Mouse (Mus musculus) neural tube, embryonic 13.5 days (tissue): ENCODE data around the gene Ddx51. TPM values are rescaled to one million over a fixed set of nuclear protein-coding genes. Genes with fewer than 3 reads are reported as not detected.

Experiments used
- ATAC-seq: fragments of 200-750 bp; cut with Nextera tagmentation; 2 replicates; pipeline ENCODE4 v1.8.0; 2017; ENCODE audit warnings: low read depth, mild to moderate bottlenecking, moderate TSS enrichment, moderate library complexity
- H3K27ac ChIP-seq: fragments of 300-500 bp; sonication (generic); replicated peaks from 2 replicates; pipeline ENCODE4 v1.5.1; 2015; ENCODE audit warnings: moderate library complexity, mild to moderate bottlenecking, inconsistent platforms
- H3K27me3 ChIP-seq: fragments of 300-500 bp; sonication (generic); 2 replicates; pipeline ENCODE4 v1.6.1; 2015; ENCODE audit warnings: mild to moderate bottlenecking, inconsistent platforms
- H3K36me3 ChIP-seq: fragments of 300-500 bp; sonication (generic); 2 replicates; pipeline ENCODE4 v1.6.1; 2015; ENCODE audit warnings: mild to moderate bottlenecking, inconsistent platforms
- H3K4me1 ChIP-seq: fragments of 300-500 bp; sonication (generic); replicated peaks from 2 replicates; pipeline ENCODE4 v1.6.1; 2015; ENCODE audit warnings: inconsistent platforms
- H3K4me2 ChIP-seq: fragments of 300-500 bp; sonication (generic); 2 replicates; pipeline ENCODE4 v1.6.1; 2015; ENCODE audit warnings: inconsistent platforms, mild to moderate bottlenecking, moderate library complexity
- H3K4me3 ChIP-seq: fragments of 300-500 bp; sonication (generic); 2 replicates; pipeline ENCODE4 v1.5.1; 2015; ENCODE audit warnings: mild to moderate bottlenecking, inconsistent platforms
- H3K9ac ChIP-seq: fragments of 300-500 bp; sonication (generic); 2 replicates; pipeline ENCODE4 v1.6.1; 2015; ENCODE audit warnings: moderate library complexity, mild to moderate bottlenecking, inconsistent platforms
- H3K9me3 ChIP-seq: fragments of 300-500 bp; sonication (generic); 2 replicates; pipeline ENCODE4 v1.6.1; 2016; ENCODE audit warnings: inconsistent platforms
- WGBS: fragments of 180-500 bp; shearing (Covaris S2); methylation state at CpG from one replicate; pipeline ENCODE4 v1.1.7; 2015; 5-methylcytosine and 5-hydroxymethylcytosine counted together
- polyA plus RNA-seq: library from polyadenylated mRNA; unstranded; fragments of >200 nt; fragmentation: Nextera tagmentation; extraction: Ambion mirVana; gene quantifications from 2 replicates; pipeline ENCODE4 v1.2.1, GENCODE M21; 2015

Ddx51 gene
- polyA plus RNA-seq = 16.7 and 22.0 TPM in 2 replicates

GRCm38 (mm10) chr5:110652719-110653648 lies at the start of gene Ddx51, which contains the start of gene Noc4l:
TSS of gene Ddx51 (plus strand) at chr5:110653451.
TSS of gene Noc4l (minus strand) at chr5:110653417.
- peaks cover 23% of the 10 kb centered on the region for H3K4me1 ChIP-seq
- H3K9ac ChIP-seq = peak within 1 kb of the TSS; percentile 84
- under 1% methylated on average over 87 of the region's 91 CpGs for WGBS
- H3K9me3 ChIP-seq = no peaks in the 10 kb centered on the region
- H3K4me2 ChIP-seq = peak within 1 kb of the TSS; percentile 90
- H3K36me3 ChIP-seq = peaks cover 72% of the 10 kb centered on the region
- ATAC-seq = peak; percentile 80
- H3K27ac ChIP-seq = 0 out of 2 replicates have a peak within 1 kb of the TSS, but pooled peaks have one; percentile 30
- peak within 1 kb of the TSS; percentile 96 for H3K4me3 ChIP-seq
- H3K27me3 ChIP-seq = no peaks in the 10 kb centered on the region

- Histone ChIP-seq H3K9me3 (no peaks in the 10 kb centered on the region), H3K36me3 (0 out of 2 replicates have a peak, but pooled peaks cover 6% of the 10 kb centered on the region), H3K4me1 (no peaks in the 10 kb centered on the region), H3K4me2 (no peak overlapping the region), H3K27ac (no peak overlapping the region), H3K27me3 (peaks cover under 1% of the 10 kb centered on the region; the same call in 1 of the 2 replicates), H3K9ac (no peak overlapping the region), H3K4me3 (no peak overlapping the region)
- ATAC-seq = no peak
- 93% methylated on average over 2 of the region's 2 CpGs for WGBS
Measured at GRCm38 (mm10) chr5:110604311-110604710, 48.9 kb upstream of the Ddx51 start.

GRCm38 (mm10) chr5:110605531-110606221 lies 47.6 kb upstream of the Ddx51 start:
- Histone ChIP-seq H3K9ac (no peak overlapping the region), H3K4me1 (no peaks in the 10 kb centered on the region), H3K36me3 (0 out of 2 replicates have a peak, but pooled peaks cover 6% of the 10 kb centered on the region), H3K27me3 (no peaks in the 10 kb centered on the region; the same call in 1 of the 2 replicates), H3K4me3 (no peak overlapping the region), H3K9me3 (no peaks in the 10 kb centered on the region), H3K27ac (no peak overlapping the region), H3K4me2 (no peak overlapping the region)
- ATAC-seq = no peak
- 65% methylated on average over 5 of the region's 5 CpGs for WGBS

GRCm38 (mm10) chr5:110607767-110608166 lies 45.5 kb upstream of the Ddx51 start:
- no peak for ATAC-seq
- 57% methylated on average over 3 of the region's 3 CpGs for WGBS

GRCm38 (mm10) chr5:110608336-110608735 lies 44.9 kb upstream of the Ddx51 start:
- Histone ChIP-seq H3K36me3 (no peaks in the 10 kb centered on the region), H3K9me3 (no peaks in the 10 kb centered on the region), H3K4me2 (no peak overlapping the region), H3K4me1 (0 out of 2 replicates have a peak, but pooled peaks cover 7% of the 10 kb centered on the region), H3K4me3 (no peak overlapping the region), H3K27me3 (no peaks in the 10 kb centered on the region), H3K27ac (no peak overlapping the region), H3K9ac (no peak overlapping the region)
- ATAC-seq = no peak
- 81% methylated on average over 6 of the region's 6 CpGs for WGBS

More at GRCm38 (mm10) chr5:110607767-110608166, 45.5 kb upstream of the Ddx51 start:
- H3K27ac ChIP-seq = no peak overlapping the region
- H3K9ac ChIP-seq = no peak overlapping the region
- H3K4me2 ChIP-seq = no peak overlapping the region
- no peaks in the 10 kb centered on the region for H3K27me3 ChIP-seq
- H3K36me3 ChIP-seq = no peaks in the 10 kb centered on the region
- no peak overlapping the region for H3K4me3 ChIP-seq
- H3K9me3 ChIP-seq = no peaks in the 10 kb centered on the region
- H3K4me1 ChIP-seq = 0 out of 2 replicates have a peak, but pooled peaks cover 7% of the 10 kb centered on the region

- no peak overlapping the region for H3K27ac ChIP-seq
- no peak overlapping the region for H3K4me2 ChIP-seq
- H3K9ac ChIP-seq = no peak overlapping the region
- no peaks in the 10 kb centered on the region for H3K9me3 ChIP-seq
- 71% methylated on average over 8 of the region's 8 CpGs for WGBS
- H3K4me3 ChIP-seq = no peak overlapping the region
- no peaks in the 10 kb centered on the region for H3K27me3 ChIP-seq
- ATAC-seq = no peak
- 0 out of 2 replicates have a peak, but pooled peaks cover 7% of the 10 kb centered on the region for H3K4me1 ChIP-seq
- 0 out of 2 replicates have a peak, but pooled peaks cover 1% of the 10 kb centered on the region for H3K36me3 ChIP-seq
Measured at GRCm38 (mm10) chr5:110608941-110609340, 44.3 kb upstream of the Ddx51 start.

- 95% methylated on average over 3 of the region's 3 CpGs for WGBS
- H3K36me3 ChIP-seq = 0 out of 2 replicates have a peak, but pooled peaks cover 5% of the 10 kb centered on the region
- H3K4me1 ChIP-seq = 0 out of 2 replicates have a peak, but pooled peaks cover 7% of the 10 kb centered on the region
- no peaks in the 10 kb centered on the region for H3K27me3 ChIP-seq
- H3K9ac ChIP-seq = no peak overlapping the region
- H3K27ac ChIP-seq = no peak overlapping the region
- H3K4me3 ChIP-seq = no peak overlapping the region
- no peak overlapping the region for H3K4me2 ChIP-seq
- H3K9me3 ChIP-seq = no peaks in the 10 kb centered on the region
- no peak for ATAC-seq
Measured at GRCm38 (mm10) chr5:110609425-110609824, 43.8 kb upstream of the Ddx51 start.

- Histone ChIP-seq H3K9ac (no peak overlapping the region), H3K4me2 (no peak overlapping the region), H3K4me1 (0 out of 2 replicates have a peak, but pooled peaks cover 7% of the 10 kb centered on the region), H3K4me3 (no peak overlapping the region), H3K27ac (no peak overlapping the region), H3K9me3 (no peaks in the 10 kb centered on the region), H3K27me3 (no peaks in the 10 kb centered on the region), H3K36me3 (0 out of 2 replicates have a peak, but pooled peaks cover 5% of the 10 kb centered on the region)
- 82% methylated on average over 5 of the region's 5 CpGs for WGBS
- no peak for ATAC-seq
Measured at GRCm38 (mm10) chr5:110609868-110610267, 43.4 kb upstream of the Ddx51 start.

- H3K9ac ChIP-seq = no peak overlapping the region
- H3K4me3 ChIP-seq = no peak overlapping the region
- 0 out of 2 replicates have a peak, but pooled peaks cover 10% of the 10 kb centered on the region for H3K36me3 ChIP-seq
- no peaks in the 10 kb centered on the region for H3K9me3 ChIP-seq
- H3K4me1 ChIP-seq = 0 out of 2 replicates have a peak, but pooled peaks cover 7% of the 10 kb centered on the region
- no peak for ATAC-seq
- 94% methylated on average over 7 of the region's 7 CpGs for WGBS
- no peaks in the 10 kb centered on the region for H3K27me3 ChIP-seq
- H3K27ac ChIP-seq = no peak overlapping the region
- no peak overlapping the region for H3K4me2 ChIP-seq
Measured at GRCm38 (mm10) chr5:110610484-110610883, 42.8 kb upstream of the Ddx51 start.

- Histone ChIP-seq H3K9ac (no peak overlapping the region), H3K4me1 (0 out of 2 replicates have a peak, but pooled peaks cover 7% of the 10 kb centered on the region), H3K4me3 (no peak overlapping the region), H3K36me3 (0 out of 2 replicates have a peak, but pooled peaks cover 17% of the 10 kb centered on the region), H3K4me2 (no peak overlapping the region), H3K27ac (peak overlapping the region; percentile 46; the same call in 1 of the 2 replicates), H3K27me3 (no peaks in the 10 kb centered on the region), H3K9me3 (no peaks in the 10 kb centered on the region)
- ATAC-seq = peak; percentile 73
- 72% methylated on average over 5 of the region's 5 CpGs for WGBS
Measured at GRCm38 (mm10) chr5:110611435-110612158, 41.7 kb upstream of the Ddx51 start.

- H3K27ac ChIP-seq = no peak overlapping the region
- peaks cover 19% of the 10 kb centered on the region; the same call in 1 of the 2 replicates for H3K36me3 ChIP-seq
- 85% methylated on average over 6 of the region's 6 CpGs for WGBS
- no peak for ATAC-seq
- no peak overlapping the region for H3K4me2 ChIP-seq
- H3K9ac ChIP-seq = no peak overlapping the region
- no peaks in the 10 kb centered on the region for H3K4me1 ChIP-seq
- H3K9me3 ChIP-seq = no peaks in the 10 kb centered on the region
- no peaks in the 10 kb centered on the region for H3K27me3 ChIP-seq
- no peak overlapping the region for H3K4me3 ChIP-seq
Measured at GRCm38 (mm10) chr5:110619226-110619625, 34.0 kb upstream of the Ddx51 start.
